Mouse (Mus musculus) Muller cell, postnatal 12 days (primary cell): ENCODE measurements at regions not wholly inside any gene's neighbourhood (a gene's known extent, or its start where the extent isn't known, plus 50 kb on each side); places are given as distances from the start of the nearest gene placed in this dataset.
"Not testable (repeated sequence)": the region's sequence is repeated elsewhere in the genome, so short reads cannot be mapped to it uniquely, and the experiment has no call there.

ENCODE experiments used
- DNase-seq: peaks from one replicate; pipeline ENCODE4 v3.0.0-alpha.2; 2015; ENCODE audit errors: inconsistent ontology term

DNA sequence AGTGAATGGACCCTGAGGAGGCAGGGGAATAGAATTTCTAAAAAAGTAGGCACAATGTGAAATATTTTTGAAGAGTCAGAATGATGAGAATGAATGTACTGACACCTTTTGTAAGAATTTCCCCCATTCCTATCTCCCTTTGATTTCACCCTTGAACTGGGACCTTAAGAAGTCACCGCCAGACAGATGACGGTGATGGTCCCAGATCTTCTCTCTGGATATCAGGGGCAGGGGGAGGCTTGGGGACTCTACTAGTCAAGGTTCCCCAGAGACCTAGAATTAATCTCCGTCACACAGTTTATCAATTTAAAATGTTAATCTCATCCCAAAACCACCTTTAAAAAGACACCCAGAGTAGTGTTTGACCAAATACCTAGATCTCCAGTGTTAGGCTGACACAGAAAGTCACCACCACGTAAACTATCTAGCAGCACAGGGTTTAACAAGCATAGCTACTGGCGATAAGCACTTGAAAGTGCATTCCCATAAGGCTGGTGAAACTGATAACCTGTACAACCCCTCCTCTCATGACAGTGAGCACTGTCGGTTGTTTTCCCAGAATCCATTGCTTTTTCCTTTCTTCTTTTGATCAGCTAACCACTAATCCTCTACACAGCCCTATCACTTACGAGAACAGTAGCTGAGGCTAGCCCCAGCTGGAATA, 163.5 kb upstream of the Cdkn3 start:
- no peak for DNase-seq

DNA sequence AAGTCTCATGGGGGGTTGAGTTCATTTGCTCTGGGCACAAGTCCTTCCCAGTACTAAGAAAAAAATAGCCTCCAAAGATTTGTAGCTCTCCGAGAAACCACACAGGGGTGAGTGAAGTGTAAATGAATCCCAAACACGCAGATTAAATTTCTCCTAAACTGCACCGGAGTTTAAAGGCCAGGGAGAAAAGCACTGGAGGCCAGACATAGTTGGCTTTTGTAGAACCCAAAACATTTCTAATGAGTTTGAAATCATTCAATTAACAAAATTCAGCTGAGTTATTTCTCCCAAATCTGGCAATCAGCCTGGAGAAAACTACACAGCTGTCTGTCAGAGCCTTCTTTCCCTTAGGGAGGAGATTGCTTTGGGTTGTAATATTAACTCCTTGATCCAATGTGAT, 166.2 kb upstream of the Cdkn3 start:
- peak; percentile 86 for DNase-seq

DNA sequence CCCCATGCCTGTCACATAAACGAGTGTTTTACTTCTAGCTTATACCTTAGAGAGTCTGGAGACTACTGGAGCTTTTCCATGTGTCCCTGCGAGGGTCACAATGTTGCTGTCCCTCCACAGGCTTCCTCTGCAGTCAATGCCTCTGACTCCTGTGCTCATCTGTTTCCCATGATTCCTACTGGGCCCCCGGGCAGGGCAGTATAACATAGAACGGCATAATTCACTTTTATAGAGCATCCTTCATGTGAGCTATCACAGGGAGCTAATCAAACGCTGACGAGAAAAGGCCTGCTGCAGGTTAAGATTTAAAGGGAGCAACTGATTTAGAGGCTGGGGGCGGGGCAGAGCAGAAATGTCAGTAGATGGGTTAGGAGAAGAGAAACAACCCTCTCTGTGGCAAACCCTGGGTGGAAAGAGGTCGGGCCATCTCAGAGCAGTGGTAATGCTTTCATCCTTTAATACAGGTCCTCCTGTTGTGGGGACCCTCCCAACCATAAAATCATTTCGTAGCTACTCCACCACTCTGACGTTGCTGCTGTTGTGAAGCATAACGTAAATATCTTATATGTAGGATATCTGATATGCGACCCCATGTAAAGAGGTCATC, 168.5 kb upstream of the Cdkn3 start:
- no peak for DNase-seq

DNA sequence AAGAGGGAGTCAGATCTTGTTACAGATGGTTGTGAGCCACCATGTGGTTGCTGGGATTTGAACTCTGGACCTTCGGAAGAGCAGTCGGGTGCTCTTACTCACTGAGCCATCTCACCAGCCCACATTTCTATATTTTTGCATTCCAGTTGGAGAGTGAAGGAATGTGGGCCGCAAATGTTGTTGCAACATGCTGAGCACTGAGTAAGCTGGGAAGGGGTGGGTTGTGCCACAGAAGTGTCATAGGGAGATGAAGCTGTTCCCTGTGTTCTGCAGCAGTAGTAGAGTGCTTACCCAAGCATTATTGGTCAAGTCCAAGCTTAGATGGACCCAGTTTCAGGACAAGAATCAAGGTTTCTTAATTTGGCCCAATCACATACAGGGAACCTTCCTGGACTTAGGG, 169.1 kb upstream of the Cdkn3 start:
- DNase-seq, result no peak

DNA sequence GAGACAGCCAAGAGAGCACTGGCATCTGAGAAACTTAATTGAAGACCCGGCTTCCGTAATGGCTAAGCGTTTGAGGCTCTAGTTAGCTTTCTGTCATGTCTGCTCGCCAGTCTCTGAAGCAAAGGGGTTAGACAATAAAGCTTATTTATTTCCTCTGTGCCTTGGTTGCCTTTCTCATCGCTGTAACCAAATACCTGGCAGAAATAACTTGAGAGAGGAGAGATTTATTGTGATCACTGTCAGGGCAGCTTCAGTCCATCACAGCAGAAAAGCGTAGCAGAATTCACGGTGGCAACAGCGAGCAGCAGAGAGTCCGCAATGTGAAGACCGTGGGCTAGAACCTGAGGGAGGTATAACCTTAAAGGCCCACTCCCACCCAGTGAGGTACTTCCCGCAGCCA, 174.2 kb upstream of the Cdkn3 start:
- DNase-seq, result no peak

DNA sequence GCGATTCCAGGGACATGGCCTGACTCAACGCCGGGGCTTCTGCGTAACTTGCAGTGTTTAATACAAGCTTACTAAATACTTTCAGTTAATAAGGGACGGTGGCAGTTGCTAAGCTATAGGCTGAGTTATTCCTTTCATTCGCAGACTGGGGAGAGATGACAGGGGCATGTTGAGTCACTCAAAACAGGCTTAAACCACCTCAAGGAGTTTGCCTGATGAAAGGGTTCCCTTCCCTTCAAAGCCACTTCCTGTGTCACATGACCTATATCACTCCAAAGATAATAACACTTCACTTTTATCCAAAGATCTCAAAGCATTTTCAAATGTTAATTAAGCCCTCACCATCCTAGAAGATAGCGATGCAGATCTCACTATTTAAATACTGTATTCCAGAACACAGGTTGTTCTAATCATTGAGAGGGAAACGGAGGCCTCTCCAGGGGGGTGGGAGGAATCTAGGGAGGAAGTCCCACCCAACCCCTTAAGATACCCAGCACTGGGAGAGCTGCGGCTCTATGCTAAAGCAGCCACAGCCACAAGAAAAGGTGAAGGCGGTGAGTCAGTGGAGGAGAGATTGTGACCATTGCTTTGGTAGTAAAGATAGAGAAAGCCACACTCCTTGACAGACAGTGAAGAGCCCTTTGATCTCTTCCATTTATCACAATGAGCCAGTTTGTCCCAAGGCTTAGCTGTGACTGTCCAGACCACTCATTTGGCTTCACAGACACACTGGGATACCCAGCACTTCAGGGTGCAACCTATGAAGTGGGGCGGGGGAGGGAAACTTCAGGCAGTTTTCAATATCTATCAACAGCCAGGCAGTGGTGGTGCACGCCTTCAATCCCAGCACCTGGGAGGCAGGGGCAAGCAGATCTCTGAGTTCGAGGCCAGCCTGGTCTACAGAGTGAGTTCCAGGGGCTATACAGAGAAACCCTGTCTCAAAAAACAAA, 182.0 kb upstream of the Cdkn3 start:
- DNase-seq, result no peak

DNA sequence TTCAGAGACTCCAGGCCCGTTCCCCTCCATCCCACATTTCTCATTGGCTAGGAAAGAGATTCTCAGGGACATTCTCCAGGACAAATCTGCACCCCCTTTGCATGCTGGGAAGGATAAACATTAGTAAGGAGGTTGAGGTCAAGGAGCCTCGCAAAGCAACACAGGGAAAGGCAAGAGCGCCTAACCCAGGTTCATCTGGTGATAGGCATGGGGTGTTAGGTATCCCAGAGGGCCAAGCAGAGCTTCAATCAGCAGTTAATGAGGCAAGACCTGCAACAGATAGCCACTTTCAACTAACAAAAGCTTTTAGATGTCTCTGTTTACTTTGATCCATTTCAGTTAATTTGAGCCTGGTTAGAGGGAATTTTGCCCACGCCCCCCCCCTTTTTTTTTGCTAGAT, 184.5 kb upstream of the Cdkn3 start:
- DNase-seq, result no peak

DNA sequence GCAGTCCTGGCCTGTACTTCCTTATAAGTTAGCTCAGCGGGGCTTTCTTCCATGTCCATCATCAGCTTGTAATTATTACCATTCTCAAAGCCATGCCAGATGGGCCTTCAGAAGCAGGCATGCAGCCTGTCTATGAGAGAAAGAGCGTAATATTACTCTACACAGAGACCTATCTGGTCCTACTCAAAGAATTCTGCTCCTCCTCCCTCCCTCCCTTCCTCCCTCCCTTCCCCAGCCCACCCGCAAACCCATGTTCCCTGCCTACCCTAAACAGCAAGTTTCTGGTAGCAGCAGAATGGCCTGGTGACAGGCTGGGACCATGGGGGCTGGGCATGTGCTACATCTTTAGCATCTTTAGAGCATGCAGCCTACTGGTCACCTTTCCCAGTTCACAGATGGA, 184.9 kb upstream of the Cdkn3 start:
- no peak for DNase-seq

DNA sequence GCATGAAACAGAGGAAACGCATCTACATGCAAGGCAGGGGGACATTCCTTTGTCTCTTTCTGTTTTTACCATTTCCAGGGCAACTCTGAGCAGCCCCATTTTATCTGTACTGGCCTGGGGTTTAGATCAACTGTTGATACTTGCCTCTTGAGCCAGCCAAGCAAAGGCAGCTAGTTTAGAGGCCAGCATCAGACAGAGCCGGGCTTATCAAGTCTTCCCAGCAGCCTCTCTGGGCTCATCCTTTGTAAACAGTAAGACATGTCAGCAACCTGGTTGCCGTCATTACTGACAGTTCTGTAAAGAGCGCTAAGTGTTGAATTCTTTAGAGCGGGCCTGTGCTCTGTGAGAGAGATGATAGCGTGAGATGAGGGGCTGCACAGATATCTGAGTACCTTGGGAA, 182.9 kb upstream of the Bmp4 start:
- DNase-seq, result no peak

DNA sequence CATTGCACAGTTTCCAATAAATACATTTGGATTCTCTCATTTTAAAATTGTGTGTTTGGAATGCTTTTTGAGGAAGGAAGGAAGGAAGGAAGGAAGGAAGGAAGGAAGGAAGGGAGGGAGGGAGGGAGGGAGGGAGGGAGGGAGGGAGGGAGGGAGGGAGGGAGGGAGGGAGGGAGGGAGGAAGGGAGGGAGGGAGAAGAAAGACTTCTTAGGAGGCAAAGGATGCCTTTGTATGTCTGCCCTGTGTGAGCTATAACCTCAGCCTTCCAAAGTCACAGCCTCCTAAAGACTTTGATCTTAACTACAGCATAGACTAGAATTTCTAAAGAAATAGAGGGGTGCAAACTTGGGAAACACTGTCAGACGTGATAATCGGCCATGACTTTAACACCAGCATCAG, 182.5 kb upstream of the Bmp4 start:
- DNase-seq, result not testable (repeated sequence)

DNA sequence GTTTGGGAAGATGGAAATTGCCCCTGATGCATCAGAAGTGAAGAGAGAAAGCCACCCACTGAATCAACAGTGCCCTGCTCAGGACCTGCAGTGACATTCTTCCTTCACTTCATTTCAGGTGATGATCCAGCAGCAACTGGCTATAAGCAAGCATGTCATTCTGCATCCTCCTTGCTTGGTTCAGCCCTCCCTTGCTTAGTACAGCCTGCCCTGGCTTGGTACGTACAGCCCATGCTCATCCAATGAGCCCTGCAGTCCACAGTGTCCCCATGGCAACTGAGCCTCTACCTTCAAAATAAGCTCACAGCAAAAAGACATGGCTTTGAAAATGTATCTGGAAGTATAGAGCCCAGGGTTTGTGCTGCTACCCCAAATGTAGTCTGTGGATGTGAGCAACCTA, 181.4 kb upstream of the Bmp4 start:
- DNase-seq, result no peak

DNA sequence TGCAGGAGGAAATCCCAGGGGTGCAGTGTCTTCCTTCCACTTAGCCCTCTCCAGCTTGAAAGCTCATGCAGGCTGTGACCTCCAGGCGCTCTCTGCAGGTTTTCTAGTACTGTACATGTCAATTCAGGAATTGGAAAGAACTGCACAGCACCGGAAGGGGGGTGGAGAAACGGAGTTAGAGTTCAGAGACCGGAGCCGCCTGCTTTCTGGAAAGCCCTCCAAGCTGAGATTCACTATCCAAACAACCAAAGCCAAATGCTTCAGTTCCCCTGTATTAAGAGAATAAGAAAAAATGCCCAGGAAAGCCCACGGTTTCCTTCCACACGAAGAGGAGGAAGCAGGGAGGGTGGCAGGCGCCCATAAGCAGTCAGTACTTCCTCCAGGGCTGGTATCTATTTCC, 178.8 kb upstream of the Bmp4 start:
- DNase-seq, result no peak

DNA sequence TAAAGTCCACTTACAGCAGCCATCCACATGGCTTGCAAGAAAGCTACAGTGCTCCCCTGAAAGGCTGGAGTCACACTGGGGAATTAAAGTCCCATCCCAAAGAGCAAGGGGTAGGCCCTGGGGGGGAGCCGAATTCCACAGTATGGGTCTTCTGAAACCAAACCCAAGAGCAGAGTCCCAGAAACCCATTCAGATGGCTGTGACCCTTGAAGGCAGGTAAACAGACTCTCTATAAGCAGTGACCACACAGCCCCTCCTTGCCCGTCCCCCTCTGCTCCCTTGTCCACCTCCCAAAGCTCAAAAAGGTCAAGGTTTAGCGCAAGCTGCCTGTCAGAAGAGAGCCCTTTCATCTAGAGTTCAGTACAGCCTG, 176.9 kb upstream of the Bmp4 start:
- DNase-seq, result no peak

DNA sequence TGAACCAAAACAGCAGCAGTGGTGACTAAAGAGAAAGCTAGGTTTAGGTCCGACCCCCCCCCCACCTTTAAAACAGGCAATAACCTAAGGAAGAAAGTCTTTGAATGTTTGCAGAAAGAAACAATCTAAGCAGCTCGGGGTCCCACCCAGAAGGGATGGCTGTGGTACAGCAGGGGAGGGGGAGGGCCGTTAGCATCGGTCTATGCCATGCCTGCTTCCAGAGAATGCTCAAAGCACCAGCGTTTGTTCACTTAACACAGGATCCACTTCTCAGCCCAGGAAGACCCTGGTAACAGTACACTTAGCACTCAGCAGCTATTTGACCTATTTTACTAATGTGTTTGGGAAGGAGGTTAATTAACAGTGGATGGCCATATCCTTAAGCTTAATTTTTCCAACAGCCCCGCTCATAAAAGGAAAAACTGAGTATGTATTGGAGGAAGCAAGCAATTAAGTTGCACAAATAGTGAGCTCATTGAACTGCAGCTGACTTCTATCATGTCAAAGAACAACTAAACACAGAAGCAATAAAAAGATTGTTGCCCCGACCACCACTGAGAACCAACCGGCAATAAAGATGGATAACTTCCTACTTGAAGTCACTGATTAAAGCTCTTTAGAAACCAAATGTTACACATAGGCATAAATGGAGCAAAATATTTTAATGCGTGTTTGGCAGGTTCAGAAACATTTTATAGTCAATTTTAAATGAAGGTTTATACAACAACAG, 176.4 kb upstream of the Bmp4 start:
- DNase-seq, result no peak

DNA sequence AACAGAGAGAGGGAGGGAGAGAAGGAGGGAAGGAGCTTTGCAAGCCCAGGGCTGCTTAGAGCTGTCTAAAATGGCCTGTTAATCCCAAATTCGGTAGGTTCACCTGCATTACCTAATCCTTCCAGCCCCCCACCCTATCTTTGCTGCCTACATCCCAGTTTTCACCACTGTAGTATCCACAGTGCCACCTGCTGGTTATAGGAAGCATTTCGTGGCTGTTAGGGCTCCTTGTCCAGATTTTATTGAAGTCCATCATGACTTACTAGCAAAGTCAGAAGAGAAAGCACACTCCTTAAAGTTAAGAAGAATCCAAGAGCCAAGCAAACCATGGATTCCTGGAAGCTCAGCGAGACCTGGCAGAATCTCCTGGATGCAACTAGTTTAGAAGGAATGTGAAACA, 174.5 kb upstream of the Bmp4 start:
- peak; percentile 8 for DNase-seq

DNA sequence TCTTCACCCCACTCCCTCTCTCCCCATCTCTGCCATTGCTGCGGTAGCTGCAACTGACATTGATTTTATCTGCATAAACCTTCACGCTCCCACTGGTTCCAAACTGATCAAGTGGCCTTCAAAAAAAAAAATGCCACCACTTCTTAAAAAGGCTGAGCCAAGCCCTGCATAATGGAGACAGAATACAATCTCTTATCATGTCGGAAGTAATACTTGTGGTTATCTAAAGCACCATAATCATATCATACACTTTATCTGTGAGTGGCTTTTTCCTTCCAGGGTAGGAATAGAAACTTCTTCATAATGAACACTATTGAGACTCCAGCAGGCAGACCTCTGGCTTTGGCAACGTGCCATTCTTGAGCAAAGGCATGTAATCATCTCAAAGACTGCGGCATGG, 171.5 kb upstream of the Bmp4 start:
- no peak for DNase-seq

DNA sequence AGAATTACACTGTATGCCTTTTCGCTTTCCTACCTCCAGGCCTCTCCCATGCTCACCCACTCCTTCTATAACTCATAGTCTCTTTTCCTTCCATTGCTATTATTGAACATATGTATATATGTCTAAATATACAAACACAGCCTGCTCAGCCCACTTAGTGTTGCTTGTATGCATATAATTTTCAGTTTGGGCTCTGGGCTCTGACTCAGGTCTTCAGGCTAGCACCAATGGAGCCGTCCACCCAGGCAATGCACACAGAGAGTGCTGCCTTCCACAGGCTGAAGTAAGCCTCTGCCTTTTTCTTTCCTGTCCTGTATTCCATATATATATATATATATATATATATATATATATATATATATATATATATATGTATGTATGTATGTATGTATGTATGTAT, 162.8 kb upstream of the Bmp4 start:
- no peak for DNase-seq

DNA sequence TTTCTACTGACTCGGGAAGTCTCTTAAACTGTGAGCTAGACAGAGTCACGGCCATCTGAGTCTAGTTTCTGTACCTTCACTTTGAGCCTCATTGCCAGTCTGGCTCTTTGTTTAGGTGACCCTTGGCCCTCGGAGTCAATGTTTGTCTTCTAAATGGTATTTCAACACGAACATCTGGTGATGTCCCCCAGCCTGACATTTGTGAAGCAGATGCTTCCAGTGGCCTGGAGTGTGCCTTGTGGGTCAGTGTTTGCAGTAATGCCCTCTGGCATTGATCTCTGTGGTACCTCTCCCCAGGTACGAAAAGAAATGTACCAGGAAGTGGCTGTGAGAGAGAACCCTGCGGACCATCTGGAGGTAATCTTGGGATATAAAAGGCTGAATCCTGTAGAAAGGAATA, 155.7 kb upstream of the Bmp4 start:
- no peak for DNase-seq

DNA sequence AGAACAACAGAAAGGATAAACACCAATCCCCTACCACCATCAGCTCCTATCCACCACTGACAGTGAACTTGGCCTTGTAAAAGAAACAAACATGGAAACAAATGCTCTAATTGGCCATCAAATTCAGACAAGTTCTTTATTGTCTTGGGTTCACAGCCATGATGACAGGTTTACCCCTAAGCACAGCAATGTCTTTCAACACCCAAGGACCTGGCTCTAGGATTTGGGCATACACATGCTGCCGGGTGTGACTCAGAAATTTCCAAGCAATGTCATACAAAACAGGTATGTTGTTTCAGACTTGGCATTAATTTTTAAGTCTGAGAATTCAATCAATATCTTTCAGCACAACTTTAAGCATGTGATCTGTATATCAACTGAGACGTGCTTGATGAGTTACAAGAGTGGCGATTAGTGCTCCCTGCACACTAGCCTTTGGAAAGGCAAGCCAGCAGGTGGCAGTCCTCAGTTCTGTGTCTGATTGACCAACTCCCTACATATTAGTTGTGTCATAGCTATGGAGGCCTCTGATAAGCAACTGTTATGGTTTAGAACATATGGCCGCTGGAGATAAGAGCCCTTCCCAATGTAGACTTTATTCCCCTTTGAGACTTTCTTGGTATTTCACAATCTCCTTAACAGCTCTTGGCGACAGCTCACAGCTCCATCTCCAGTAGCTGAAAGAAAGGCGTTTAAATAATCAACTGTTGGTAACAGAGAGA, 149.2 kb upstream of the Bmp4 start:
- no peak for DNase-seq

DNA sequence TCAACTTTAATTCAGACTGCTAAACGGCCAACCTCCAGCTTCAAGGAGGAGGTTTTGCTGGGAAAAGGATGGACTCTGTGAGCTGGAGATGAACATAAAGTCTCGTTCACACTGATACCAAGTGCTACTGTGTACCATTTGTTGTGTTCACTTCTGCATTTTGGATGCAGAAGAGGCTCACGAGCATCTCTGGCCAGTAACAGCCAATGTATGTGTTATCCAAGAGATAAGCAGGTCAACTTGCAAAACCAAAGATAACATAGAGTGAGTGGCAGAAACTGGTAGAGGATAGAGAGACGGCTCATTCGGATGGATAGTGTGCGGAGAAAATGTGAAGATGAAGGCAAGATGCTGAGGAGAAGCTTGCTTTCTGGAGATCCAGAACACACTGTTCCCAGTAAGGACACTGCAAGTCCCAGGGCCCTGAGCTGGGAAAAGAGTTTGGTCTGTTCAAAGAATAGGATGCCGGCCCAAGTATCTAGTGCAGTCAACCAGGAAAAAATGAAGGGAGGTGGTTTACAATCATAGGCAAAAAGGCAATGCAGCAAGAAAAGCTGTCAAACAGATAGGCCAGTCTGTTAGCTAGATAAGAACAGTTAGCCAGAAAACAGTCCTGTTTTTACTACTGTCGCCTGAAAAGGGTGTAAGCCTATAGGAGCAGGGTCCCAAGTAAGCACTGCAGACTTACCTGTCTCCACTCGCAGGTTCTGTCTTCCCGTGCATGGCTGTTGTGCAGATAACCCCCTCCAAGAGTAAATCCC, 145.7 kb upstream of the Bmp4 start:
- DNase-seq, result no peak

DNA sequence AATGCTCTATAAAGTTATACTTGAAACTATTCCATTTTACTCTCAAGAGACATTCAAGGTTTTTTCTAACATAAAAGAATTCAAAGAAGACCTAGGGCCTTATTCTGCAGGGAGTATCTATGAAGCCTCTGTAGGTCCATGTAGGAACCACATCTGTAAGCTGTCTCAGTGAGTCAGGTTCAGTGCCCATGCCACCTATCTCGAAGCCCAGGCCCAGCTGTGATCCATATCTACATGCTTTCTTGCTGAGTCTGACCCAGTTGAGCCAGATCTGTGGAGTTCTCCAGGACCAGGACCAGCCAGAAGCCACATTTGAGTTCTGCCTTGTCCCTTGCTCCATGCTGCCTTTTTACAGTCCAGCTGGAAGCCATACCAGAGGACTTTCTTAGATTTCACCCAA, 142.2 kb upstream of the Bmp4 start:
- DNase-seq, result no peak
